Mouse (Mus musculus) lung, adult 2 months (tissue): Measurements from ENCODE around the gene Napa.

Source experiments
- CTCF ChIP-seq: fragments of 200-500 bp; IDR thresholded peaks from 2 replicates; pipeline ENCODE4 v1.5.1; 2011; ENCODE audit warnings: mild to moderate bottlenecking, low read length, control low read depth; ENCODE audit not compliant: insufficient read depth
- POLR2A ChIP-seq: fragments of 200-500 bp; IDR thresholded peaks from 2 replicates; pipeline ENCODE4 v1.6.1; 2011; ENCODE audit warnings: low read depth, mild to moderate bottlenecking, control low read depth, low read length, borderline replicate concordance; ENCODE audit errors: extremely low read depth

DNA sequence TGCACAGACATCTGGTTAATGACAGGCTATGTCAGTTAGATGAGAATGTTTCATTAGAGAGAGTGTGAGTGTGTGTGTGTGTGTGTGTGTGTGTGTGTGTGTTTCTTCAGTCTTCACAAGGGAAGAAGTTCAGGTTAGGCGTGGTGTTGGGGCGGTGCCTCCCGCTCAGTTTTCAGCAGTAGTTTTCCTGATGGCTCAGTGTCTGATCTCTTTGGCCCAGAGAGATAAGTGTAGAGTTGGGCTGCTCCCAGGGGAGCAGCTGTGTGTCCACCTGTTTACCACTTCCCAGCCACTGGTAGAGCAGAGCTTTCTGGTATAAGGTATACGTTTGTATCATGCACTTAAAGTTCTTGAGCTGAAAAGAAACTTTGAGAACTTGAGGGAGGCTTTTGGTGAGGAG, 1.6 kb downstream of the Napa start:
- TF ChIP-seq CTCF (no peak), POLR2A (no peak)
